In the genomic region with DNA sequence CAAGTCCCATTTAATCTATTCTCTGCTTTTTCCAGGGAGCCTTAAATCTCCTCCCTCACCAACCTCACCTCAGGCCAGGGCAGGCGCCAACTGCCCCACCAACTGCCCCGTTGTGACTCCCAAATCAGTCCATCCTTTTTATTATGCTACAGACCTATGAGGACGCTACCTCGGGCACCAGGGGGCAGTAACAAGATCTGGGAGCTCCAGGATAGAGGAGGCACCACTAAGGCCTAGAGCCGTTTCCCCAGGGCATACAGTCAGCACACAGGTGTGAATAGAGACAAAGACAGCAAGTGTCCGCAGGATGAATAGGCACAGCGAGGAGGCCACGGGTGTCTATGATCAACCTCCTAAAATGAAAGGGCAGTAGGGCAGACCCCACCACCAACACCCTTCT, we compare ENCODE assay signal across 8 mouse cellular contexts. TPM values are rescaled to one million over a fixed set of nuclear protein-coding genes. Genes with fewer than 3 reads are reported as not detected.
A peak's percentile ranks its signal among the peaks of the same experiment; 100 is the strongest.
DNase-seq lines count a peak whose midpoint lies in the region; ATAC-seq lines count a peak whose summit lies in the region.

No protein-coding gene starts in this region.

- peak; percentile 29; the same call in 1 of the 2 replicates for ATAC-seq in midbrain, embryonic 14.5 days (ENCODE audit: low FRiP score, low TSS enrichment)
- ATAC-seq in midbrain, embryonic 13.5 days, result no peak
- ATAC-seq in liver, embryonic 11.5 days (replicated peaks; ENCODE audit: low FRiP score), result no peak

- peak; percentile 57 for DNase-seq in midbrain, embryonic 14.5 days
- peak; percentile 80 for DNase-seq in adrenal gland, postnatal 14 days
- DNase-seq in heart, postnatal 14 days, result peak; percentile 63 to 71
- DNase-seq in liver, embryonic 11.5 days (ENCODE audit: low spot score), result no peak
- no peak for DNase-seq in frontal cortex, postnatal 10 days (ENCODE audit: low spot score in 2 of 2)
- DNase-seq in ovary, postnatal 10 days (ENCODE audit: low spot score), result no peak
- DNase-seq in right cerebral cortex, adult 2 months (ENCODE audit: low spot score in 2 of 2), result no peak

- no peaks in the 10 kb centered on the region for H3K27me3 ChIP-seq in midbrain, embryonic 14.5 days (ENCODE audit: control insufficient read depth, insufficient read depth, low read length)
- H3K27me3 ChIP-seq in midbrain, embryonic 13.5 days, result no peaks in the 10 kb centered on the region
- H3K27me3 ChIP-seq in liver, embryonic 11.5 days (replicated peaks; ENCODE audit: control insufficient read depth, insufficient read depth, low read length), result no peaks in the 10 kb centered on the region

- WGBS in midbrain, embryonic 14.5 days, result 51% methylated on average over 8 of the region's 8 CpGs
- WGBS in midbrain, embryonic 13.5 days, result 44% methylated on average over 8 of the region's 8 CpGs
- WGBS in liver, embryonic 11.5 days, result 59% methylated on average over 8 of the region's 8 CpGs

- H3K4me3 ChIP-seq in midbrain, embryonic 14.5 days (replicated peaks; ENCODE audit: low read depth, low read length), result no peak overlapping the region
- no peak overlapping the region for H3K4me3 ChIP-seq in midbrain, embryonic 13.5 days (replicated peaks)
- H3K4me3 ChIP-seq in liver, embryonic 11.5 days (ENCODE audit: low read depth, low read length), result no peak overlapping the region

- no peak overlapping the region for H3K27ac ChIP-seq in midbrain, embryonic 14.5 days (replicated peaks; ENCODE audit: low read depth, low read length)
- H3K27ac ChIP-seq in midbrain, embryonic 13.5 days, result no peak overlapping the region
- peak overlapping the region; percentile 26; the same call in 1 of the 2 replicates for H3K27ac ChIP-seq in liver, embryonic 11.5 days (ENCODE audit: low read depth, low read length)

- no peaks in the 10 kb centered on the region for H3K9me3 ChIP-seq in midbrain, embryonic 14.5 days (ENCODE audit: control insufficient read depth, low read length)
- no peaks in the 10 kb centered on the region for H3K9me3 ChIP-seq in midbrain, embryonic 13.5 days
- H3K9me3 ChIP-seq in liver, embryonic 11.5 days (ENCODE audit: control insufficient read depth, low read length), result no peaks in the 10 kb centered on the region

- peaks cover 12% of the 10 kb centered on the region for H3K4me1 ChIP-seq in midbrain, embryonic 14.5 days (ENCODE audit: control insufficient read depth, insufficient read depth, low read length)
- H3K4me1 ChIP-seq in midbrain, embryonic 13.5 days (replicated peaks), result peaks cover 24% of the 10 kb centered on the region
- peaks cover 25% of the 10 kb centered on the region for H3K4me1 ChIP-seq in liver, embryonic 11.5 days (replicated peaks; ENCODE audit: control insufficient read depth, insufficient read depth, low read length)

- H3K9ac ChIP-seq in midbrain, embryonic 14.5 days (replicated peaks; ENCODE audit: low read length), result no peak overlapping the region
- H3K9ac ChIP-seq in midbrain, embryonic 13.5 days (replicated peaks), result no peak overlapping the region
- no peak overlapping the region for H3K9ac ChIP-seq in liver, embryonic 11.5 days (ENCODE audit: low read depth, low read length)

- no peaks in the 10 kb centered on the region for H3K36me3 ChIP-seq in midbrain, embryonic 14.5 days (ENCODE audit: control insufficient read depth, insufficient read depth, low read length)
- H3K36me3 ChIP-seq in midbrain, embryonic 13.5 days, result no peaks in the 10 kb centered on the region
- no peaks in the 10 kb centered on the region for H3K36me3 ChIP-seq in liver, embryonic 11.5 days (ENCODE audit: control insufficient read depth, insufficient read depth, low read length)

- intact Hi-C loops in heart, postnatal 14 days (cut with DNase I), result no loop called here

- no peak overlapping the region for H3K4me2 ChIP-seq in midbrain, embryonic 14.5 days (ENCODE audit: low read length)
- no peak overlapping the region for H3K4me2 ChIP-seq in midbrain, embryonic 13.5 days (replicated peaks)
- H3K4me2 ChIP-seq in liver, embryonic 11.5 days, result no peak overlapping the region

RNA-seq across cellular contexts. Expression of a gene that starts 23.3 kb away (rescaled TPM):
- polyA plus RNA-seq in midbrain, embryonic 14.5 days (2014; fragmentation: Nextera tagmentation; extraction: Ambion mirVana), result 12.1 and 13.2 TPM in 2 replicates
- polyA plus RNA-seq in midbrain, embryonic 13.5 days (2015; fragmentation: Nextera tagmentation; extraction: Ambion mirVana), result 5.8 and 5.9 TPM in 2 replicates
- total RNA-seq in adrenal gland, postnatal 14 days (2021), result 43.9 and 47.2 TPM in 2 replicates
- 10 to 100 TPM; 30.3 to 31.6 TPM for total RNA-seq in heart, postnatal 14 days (2021)
- 4.5 and 5.4 TPM in 2 replicates for polyA plus RNA-seq in liver, embryonic 11.5 days (2014; fragmentation: Nextera tagmentation; extraction: Ambion mirVana)

RNA-seq across cellular contexts. Expression of a gene that starts 45.3 kb away (rescaled TPM):
- polyA plus RNA-seq in midbrain, embryonic 14.5 days (2014; fragmentation: Nextera tagmentation; extraction: Ambion mirVana), result 3.9 and 4.5 TPM in 2 replicates
- polyA plus RNA-seq in midbrain, embryonic 13.5 days (2015; fragmentation: Nextera tagmentation; extraction: Ambion mirVana), result 2.7 and 3.5 TPM in 2 replicates
- total RNA-seq in adrenal gland, postnatal 14 days (2021), result 3.1 and 5.8 TPM in 2 replicates
- total RNA-seq in heart, postnatal 14 days (2021), result 1 to 10 TPM; 2.4 to 3.3 TPM
- polyA plus RNA-seq in liver, embryonic 11.5 days (2014; fragmentation: Nextera tagmentation; extraction: Ambion mirVana), result 14.6 and 17.0 TPM in 2 replicates

Comparison
In these comparisons a context has a peak if more than half of its experiments do, and no peak if none do; other contexts are left out.
1. DNase-seq: peak in midbrain, embryonic 14.5 days (single experiment), adrenal gland, postnatal 14 days (single experiment) and heart, postnatal 14 days (2 of 2); none in liver, embryonic 11.5 days (single experiment), frontal cortex, postnatal 10 days (0 of 2), ovary, postnatal 10 days (single experiment) and right cerebral cortex, adult 2 months (0 of 2).